Mouse (Mus musculus) lung, embryonic 16.5 days (tissue): Measurements from ENCODE around the gene Atp1a4. TPM values are rescaled to one million over a fixed set of nuclear protein-coding genes. Genes with fewer than 3 reads are reported as not detected.

Source experiments
- ATAC-seq: fragments of 200-750 bp; cut with Nextera tagmentation; 2 replicates; pipeline ENCODE4 v1.8.0; 2017; ENCODE audit warnings: low read depth, mild to moderate bottlenecking, moderate library complexity
- H3K27ac ChIP-seq: fragments of 300-500 bp; sonication (generic); 2 replicates; pipeline ENCODE4 v1.5.1; 2014; ENCODE audit warnings: mild to moderate bottlenecking, control low read depth, low read length
- H3K27me3 ChIP-seq: fragments of 300-500 bp; sonication (generic); 2 replicates; pipeline ENCODE4 v1.6.1; 2014; ENCODE audit warnings: low read depth, low read length, mixed read lengths; ENCODE audit not compliant: control insufficient read depth, insufficient read depth
- H3K36me3 ChIP-seq: fragments of 300-500 bp; sonication (generic); 2 replicates; pipeline ENCODE4 v1.6.1; 2014; ENCODE audit warnings: low read length; ENCODE audit not compliant: control insufficient read depth, insufficient read depth
- H3K4me1 ChIP-seq: fragments of 300-500 bp; sonication (generic); replicated peaks from 2 replicates; pipeline ENCODE4 v1.6.1; 2014; ENCODE audit warnings: low read length, mixed read lengths; ENCODE audit not compliant: control insufficient read depth, insufficient read depth
- H3K4me2 ChIP-seq: fragments of 300-500 bp; sonication (generic); 2 replicates; pipeline ENCODE4 v1.6.1; 2014; ENCODE audit warnings: low read depth, low read length, control low read depth
- H3K4me3 ChIP-seq: fragments of 300-500 bp; sonication (generic); 2 replicates; pipeline ENCODE4 v1.5.1; 2014; ENCODE audit warnings: mild to moderate bottlenecking, low read length, control low read depth
- H3K9ac ChIP-seq: fragments of 300-500 bp; sonication (generic); 2 replicates; pipeline ENCODE4 v1.6.1; 2014; ENCODE audit warnings: low read length, control low read depth
- H3K9me3 ChIP-seq: fragments of 300-500 bp; sonication (generic); 2 replicates; pipeline ENCODE4 v1.6.1; 2016; ENCODE audit warnings: low read length; ENCODE audit not compliant: control insufficient read depth
- WGBS: fragments of 180-500 bp; shearing (Covaris S2); extraction: QIAGEN DNeasy Blood & Tissue Kit; methylation state at CpG from one replicate; pipeline ENCODE4 v1.1.7; 2014; 5-methylcytosine and 5-hydroxymethylcytosine counted together
- polyA plus RNA-seq: library from polyadenylated mRNA; unstranded; fragments of >200 nt; fragmentation: Nextera tagmentation; extraction: Ambion mirVana; gene quantifications from 2 replicates; pipeline ENCODE4 v1.2.1, GENCODE M21; 2015

Atp1a4 gene
- polyA plus RNA-seq, 1 experiment from 2014 or later, result not detected

DNA sequence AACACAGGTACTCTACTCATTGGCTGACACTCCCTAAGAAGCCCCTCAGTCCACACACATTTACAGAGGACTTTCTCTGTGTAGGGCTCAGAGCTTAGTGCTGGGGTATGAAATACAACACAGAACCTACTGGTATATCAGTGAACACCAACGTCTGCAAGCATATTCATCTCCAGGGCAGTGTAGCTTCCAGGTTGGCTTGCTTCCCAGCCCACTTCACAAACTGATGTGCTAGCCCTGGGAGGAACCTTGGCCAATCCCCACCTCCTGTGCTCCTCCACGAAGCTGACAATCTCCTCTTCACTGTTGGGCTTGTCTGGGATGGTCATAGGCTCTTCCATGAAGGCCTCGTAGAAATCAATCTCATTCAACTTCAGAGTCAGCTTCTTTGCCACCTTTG, 43.5 kb downstream of the Atp1a4 start:
- H3K9ac ChIP-seq, result no peak overlapping the region
- 0 out of 2 replicates have a peak, but pooled peaks have one; percentile 15 for ATAC-seq
- H3K27me3 ChIP-seq, result no peaks in the 10 kb centered on the region
- peaks cover 24% of the 10 kb centered on the region for H3K4me1 ChIP-seq
- H3K9me3 ChIP-seq, result no peaks in the 10 kb centered on the region
- no peak overlapping the region for H3K27ac ChIP-seq
- no peak overlapping the region for H3K4me3 ChIP-seq
- WGBS, result 27% methylated on average over 3 of the region's 3 CpGs
- no peaks in the 10 kb centered on the region for H3K36me3 ChIP-seq
- H3K4me2 ChIP-seq, result no peak overlapping the region

DNA sequence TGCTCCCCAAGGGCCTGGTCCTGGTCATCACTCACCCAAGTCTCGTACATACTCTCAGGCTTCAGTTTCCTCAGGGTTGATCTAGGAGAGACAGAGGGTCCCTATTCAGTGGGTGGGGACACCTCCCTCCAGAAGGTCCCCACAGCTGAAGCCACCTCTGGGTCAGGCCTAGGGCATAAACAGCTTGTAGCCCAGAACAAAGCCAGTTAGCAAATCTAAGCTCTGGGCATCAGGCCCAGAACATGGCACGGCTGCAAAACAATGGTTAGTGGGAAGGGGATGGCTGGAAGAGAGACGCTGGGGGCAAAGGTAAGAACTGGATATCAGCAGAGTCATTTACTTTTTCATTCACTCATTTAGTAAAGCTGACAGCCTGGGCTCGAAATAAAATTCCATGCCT, 44.4 kb downstream of the Atp1a4 start:
- 60% methylated on average over 4 of the region's 4 CpGs for WGBS
- H3K36me3 ChIP-seq, result no peaks in the 10 kb centered on the region
- no peaks in the 10 kb centered on the region for H3K27me3 ChIP-seq
- H3K27ac ChIP-seq, result no peak overlapping the region
- no peaks in the 10 kb centered on the region for H3K9me3 ChIP-seq
- H3K4me1 ChIP-seq, result peaks cover 24% of the 10 kb centered on the region
- no peak for ATAC-seq
- H3K9ac ChIP-seq, result no peak overlapping the region
- H3K4me2 ChIP-seq, result no peak overlapping the region
- H3K4me3 ChIP-seq, result no peak overlapping the region

DNA sequence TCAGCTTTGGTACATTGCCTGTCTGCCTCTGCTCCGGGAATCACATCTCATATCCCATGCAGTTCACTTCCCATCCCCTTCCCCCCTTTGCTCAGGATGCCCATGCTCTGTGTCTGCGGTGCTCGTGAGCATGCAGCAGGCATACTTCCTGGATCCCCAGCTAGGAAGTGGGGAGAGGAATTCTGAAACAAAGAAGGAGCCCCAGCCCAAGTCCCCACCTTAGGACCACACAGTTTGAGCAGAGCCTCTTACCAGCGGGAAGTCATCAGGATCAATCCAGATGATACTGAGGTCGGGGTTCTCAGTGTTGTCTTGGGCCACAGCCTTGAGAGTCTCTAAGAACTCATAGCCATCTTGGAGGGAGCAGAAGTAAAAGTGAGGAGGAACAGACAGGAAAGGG, 45.4 kb downstream of the Atp1a4 start:
- Histone ChIP-seq H3K36me3 (no peaks in the 10 kb centered on the region), H3K4me1 (peaks cover 21% of the 10 kb centered on the region), H3K27ac (no peak overlapping the region; the same call in 1 of the 2 replicates), H3K9ac (no peak overlapping the region), H3K4me2 (no peak overlapping the region), H3K4me3 (no peak overlapping the region), H3K27me3 (no peaks in the 10 kb centered on the region), H3K9me3 (no peaks in the 10 kb centered on the region)
- 43% methylated on average over 5 of the region's 5 CpGs for WGBS
- no peak for ATAC-seq

DNA sequence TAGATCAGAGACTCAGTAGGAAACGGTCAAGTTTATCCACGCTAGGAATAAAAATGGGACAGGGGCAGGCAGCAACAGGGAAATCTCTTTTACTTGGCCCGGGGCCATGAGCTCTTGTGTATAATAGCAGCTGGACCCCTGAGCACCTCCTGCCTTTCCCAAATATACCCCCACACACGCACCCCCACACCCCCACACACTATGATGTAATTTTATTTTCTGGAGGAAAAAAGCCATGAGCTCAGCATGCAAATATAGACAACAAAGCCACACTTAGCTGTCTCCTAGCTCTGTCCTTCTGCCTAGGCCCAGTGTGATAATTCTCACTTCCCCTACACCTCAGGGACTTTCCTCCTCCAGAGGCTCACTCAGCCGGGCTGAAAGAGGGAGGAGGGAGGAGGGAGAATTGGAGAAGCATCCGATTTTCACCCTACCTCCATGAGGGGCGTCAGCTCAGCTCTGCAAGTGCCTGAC, 51.1 kb downstream of the Atp1a4 start:
- no peaks in the 10 kb centered on the region for H3K9me3 ChIP-seq
- H3K4me1 ChIP-seq, result peaks cover 46% of the 10 kb centered on the region
- peak; percentile 10 for ATAC-seq
- peak overlapping the region; percentile 80 for H3K27ac ChIP-seq
- H3K4me2 ChIP-seq, result peak overlapping the region; percentile 60
- no peaks in the 10 kb centered on the region for H3K27me3 ChIP-seq
- H3K4me3 ChIP-seq, result peak overlapping the region; percentile 71
- H3K9ac ChIP-seq, result peak overlapping the region; percentile 80
- 14% methylated on average over 7 of the region's 7 CpGs for WGBS
- H3K36me3 ChIP-seq, result no peaks in the 10 kb centered on the region

DNA sequence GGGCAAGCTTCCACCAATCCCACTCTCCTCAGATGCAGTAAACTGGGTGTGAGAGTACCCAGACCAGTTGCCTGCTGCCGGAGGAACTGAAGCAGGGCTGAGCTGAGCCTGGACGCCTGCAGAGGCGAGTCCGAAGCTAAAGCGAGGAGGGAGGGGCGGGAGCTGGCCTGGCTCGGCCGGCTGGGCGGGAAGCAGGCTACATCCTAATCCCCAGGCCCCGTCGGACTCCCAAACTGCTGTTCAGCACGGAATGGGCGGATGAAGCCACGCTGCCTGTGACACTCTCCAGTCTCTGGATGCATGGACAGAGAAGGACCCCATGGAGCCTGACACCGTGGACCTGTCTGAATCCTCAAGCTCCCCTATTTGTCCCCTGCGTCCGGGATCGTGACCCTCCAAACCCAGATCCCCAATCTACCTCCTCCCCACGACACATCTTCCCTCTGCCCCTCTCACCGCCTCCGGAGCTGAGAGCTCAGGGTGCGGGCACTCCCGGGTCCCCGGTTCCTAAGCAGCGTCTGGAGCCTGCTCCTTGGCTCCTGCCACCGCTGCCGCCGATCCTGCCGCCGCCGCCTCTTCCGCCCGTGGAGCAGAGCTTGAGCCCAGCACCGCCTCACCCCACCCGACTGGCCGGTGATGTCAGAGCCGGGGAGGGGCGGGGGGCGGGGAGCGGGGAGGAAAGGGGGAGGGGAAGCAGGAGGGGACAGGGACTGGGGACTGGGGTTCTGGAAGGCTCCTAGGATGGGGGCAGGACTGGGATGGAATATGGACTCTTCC, 51.9 kb downstream of the Atp1a4 start, which contains the start of gene Pea15a:
Gene Pea15a (minus strand): TSS at position 664 of the 777 bp plus-strand sequence.
- Histone ChIP-seq H3K27ac (peak within 1 kb of the TSS; percentile 80), H3K4me1 (peaks cover 54% of the 10 kb centered on the region), H3K4me3 (peak within 1 kb of the TSS; percentile 71), H3K9ac (peak within 1 kb of the TSS; percentile 80), H3K9me3 (no peaks in the 10 kb centered on the region), H3K36me3 (no peaks in the 10 kb centered on the region; the same call in 1 of the 2 replicates), H3K27me3 (no peaks in the 10 kb centered on the region), H3K4me2 (peak within 1 kb of the TSS; percentile 60)
- ATAC-seq, result peak; percentile 88
- WGBS, result under 1% methylated on average over 37 of the region's 40 CpGs

DNA sequence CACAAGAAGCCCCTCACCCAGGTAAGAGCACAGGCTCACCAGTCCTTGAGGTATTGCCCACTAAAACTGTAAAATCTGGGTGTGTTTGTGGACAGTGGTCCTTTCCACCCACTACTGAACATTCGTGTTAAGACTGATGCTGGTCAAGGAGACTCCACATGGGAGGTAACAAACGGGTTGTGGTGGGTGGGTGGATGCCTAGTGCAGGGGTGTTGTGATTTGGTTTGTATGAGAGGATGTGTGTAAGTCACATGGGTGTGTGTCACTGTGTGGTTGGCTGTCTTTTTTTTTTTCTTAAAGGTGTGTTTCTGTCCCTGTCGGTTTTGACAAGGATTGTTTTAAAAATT, 52.5 kb downstream of the Atp1a4 start:
- 6% methylated on average over 3 of the region's 3 CpGs for WGBS
- H3K4me2 ChIP-seq, result peak overlapping the region; percentile 60
- peak overlapping the region; percentile 80 for H3K9ac ChIP-seq
- H3K4me3 ChIP-seq, result peak overlapping the region; percentile 71
- no peaks in the 10 kb centered on the region for H3K9me3 ChIP-seq
- no peaks in the 10 kb centered on the region for H3K27me3 ChIP-seq
- H3K36me3 ChIP-seq, result peaks cover 3% of the 10 kb centered on the region; the same call in 1 of the 2 replicates
- no peak for ATAC-seq
- H3K4me1 ChIP-seq, result peaks cover 60% of the 10 kb centered on the region
- peak overlapping the region; percentile 80 for H3K27ac ChIP-seq

DNA sequence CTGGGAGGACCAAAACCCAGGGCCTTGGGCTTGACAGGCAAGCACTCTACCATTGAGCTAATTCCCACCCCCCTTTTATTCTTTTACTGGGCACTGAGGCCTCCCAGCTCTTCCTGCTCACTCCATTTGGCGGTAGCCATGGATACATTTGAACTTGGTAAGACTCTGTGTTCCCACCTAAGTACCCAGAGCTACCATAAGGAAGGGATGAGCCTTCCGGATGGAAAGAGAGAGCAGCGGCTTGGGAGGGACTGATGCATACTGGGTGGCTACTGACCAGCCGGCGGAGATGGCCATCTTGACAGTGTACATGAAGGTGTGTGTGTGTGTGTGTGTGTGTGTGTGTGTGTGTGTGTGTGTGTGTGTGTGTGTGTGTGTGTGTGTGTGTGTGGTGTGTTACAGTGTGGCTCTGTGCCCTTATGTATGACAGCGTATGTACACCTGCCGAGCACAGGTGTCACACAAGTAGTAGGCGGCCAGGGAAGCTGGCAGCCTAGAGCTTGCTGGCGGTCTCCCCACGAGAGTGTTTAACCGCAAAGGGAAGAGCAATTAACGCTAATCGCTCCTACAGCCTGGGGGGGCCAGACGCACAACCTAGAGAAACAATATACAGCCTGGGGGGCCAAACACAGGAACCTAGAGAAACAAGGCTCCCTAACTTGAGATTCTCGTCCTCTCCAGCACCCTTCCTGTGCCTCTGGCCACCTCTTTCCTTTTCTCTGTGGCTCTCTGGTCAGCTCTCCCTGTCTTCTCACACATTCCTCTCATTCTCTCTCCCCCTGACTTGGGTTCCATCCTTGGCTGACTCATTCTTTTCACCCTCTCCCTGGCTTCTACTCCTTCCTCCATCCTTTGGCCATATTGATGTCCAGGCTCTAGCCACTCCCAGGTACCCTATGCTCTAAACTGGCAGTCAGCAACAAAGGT, 53.1 kb downstream of the Atp1a4 start:
- Histone ChIP-seq H3K9me3 (no peaks in the 10 kb centered on the region), H3K9ac (peak overlapping the region; percentile 80), H3K4me1 (peaks cover 64% of the 10 kb centered on the region), H3K36me3 (peaks cover 5% of the 10 kb centered on the region; the same call in 1 of the 2 replicates), H3K27me3 (no peaks in the 10 kb centered on the region), H3K27ac (peak overlapping the region; percentile 88), H3K4me3 (peak overlapping the region; percentile 71), H3K4me2 (peak overlapping the region; percentile 60)
- WGBS, result 34% methylated on average over 15 of the region's 15 CpGs
- no peak for ATAC-seq

DNA sequence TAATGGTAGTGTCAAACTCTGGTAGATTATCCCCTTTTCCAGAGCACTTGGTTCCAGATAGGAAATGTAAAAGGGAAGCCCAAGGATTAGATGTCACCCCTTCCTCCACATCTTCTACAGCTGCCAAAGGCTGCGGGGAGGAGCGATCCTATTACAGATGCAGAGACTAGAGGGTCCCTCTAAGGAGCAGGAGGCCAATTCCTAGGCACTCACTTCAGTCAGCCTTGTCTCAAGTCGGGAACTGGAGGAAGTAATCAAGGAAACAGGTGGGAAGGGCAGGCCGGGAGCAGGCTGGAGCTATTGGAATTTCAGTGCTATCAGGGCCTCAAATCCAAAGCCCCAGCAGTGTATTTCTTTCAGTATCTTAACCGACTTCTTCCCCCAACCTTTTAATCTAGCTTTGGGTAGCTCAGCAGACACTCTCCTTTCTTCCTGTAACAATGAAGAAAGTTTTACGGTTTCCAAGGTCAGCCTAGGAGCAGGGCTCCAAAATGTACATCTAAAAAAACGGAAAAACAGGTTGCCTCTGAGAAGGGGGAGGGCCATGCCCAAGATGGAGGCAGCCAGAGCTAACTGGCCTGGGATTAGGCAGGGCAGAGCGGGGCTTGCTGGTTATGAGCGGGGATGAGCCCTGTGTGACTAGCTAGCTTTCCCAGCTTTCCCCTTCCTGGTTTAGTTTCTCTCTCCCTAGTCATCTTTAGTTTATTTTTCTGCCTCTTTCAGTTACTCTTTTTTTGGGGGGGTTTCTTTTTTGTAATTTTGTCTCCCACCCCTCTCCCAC, 54.0 kb downstream of the Atp1a4 start:
- Histone ChIP-seq H3K27ac (peak overlapping the region; percentile 88), H3K4me3 (no peak overlapping the region), H3K27me3 (no peaks in the 10 kb centered on the region), H3K9me3 (no peaks in the 10 kb centered on the region), H3K4me1 (peaks cover 64% of the 10 kb centered on the region), H3K36me3 (peaks cover 12% of the 10 kb centered on the region), H3K4me2 (peak overlapping the region; percentile 40), H3K9ac (peak overlapping the region; percentile 38)
- WGBS, result 30% methylated on average over 9 of the region's 9 CpGs
- no peak for ATAC-seq
